Mouse (Mus musculus): ENCODE data around the gene Olfr1341. TPM values are rescaled to one million over a fixed set of nuclear protein-coding genes. Genes with fewer than 3 reads are reported as not detected.

Olfr1341 gene
- polyA plus RNA-seq (2017; shearing (Covaris generic)): not detected

GRCm38 (mm10) chr4:118703223-118703622 lies at the start of gene Olfr1341:
TSS of gene Olfr1341 (plus strand) at chr4:118703523.

GRCm38 (mm10) chr4:118658652-118659051 lies 44.7 kb upstream of the Olfr1341 start, which contains the start of gene Olfr62:
TSS of gene Olfr62 (plus strand) at chr4:118658952.

GRCm38 (mm10) chr4:118692412-118692973 lies 10.8 kb upstream of the Olfr1341 start, which contains the start of gene Olfr1342:
TSS of gene Olfr1342 (minus strand) at chr4:118692756.

GRCm38 (mm10) chr4:118719838-118720237 lies 16.5 kb downstream of the Olfr1341 start, which contains the start of gene Olfr1340:
TSS of gene Olfr1340 (plus strand) at chr4:118720138.

GRCm38 (mm10) chr4:118731875-118732274 lies 28.6 kb downstream of the Olfr1341 start, which contains the start of gene Olfr1339:
TSS of gene Olfr1339 (plus strand) at chr4:118732175.

GRCm38 (mm10) chr4:118758637-118759036 lies 55.3 kb downstream of the Olfr1341 start, which contains the start of gene Olfr1338:
TSS of gene Olfr1338 (minus strand) at chr4:118758737.

Other genes starting within 250 kb of the Olfr1341 start
- not detected for gene Mpl, start 246.0 kb upstream of the Olfr1341 start, polyA plus RNA-seq (2017; shearing (Covaris generic))
- not detected for gene Tie1, start 213.5 kb upstream of the Olfr1341 start, polyA plus RNA-seq (2017; shearing (Covaris generic))
- gene 2610528J11Rik, start 176.5 kb upstream of the Olfr1341 start, polyA plus RNA-seq (2017; shearing (Covaris generic)): not detected
- not detected for gene Tmem125, start 159.5 kb upstream of the Olfr1341 start, polyA plus RNA-seq (2017; shearing (Covaris generic))
- gene Cfap57, start 82.7 kb upstream of the Olfr1341 start, polyA plus RNA-seq (2017; shearing (Covaris generic)): not detected
- gene Ebna1bp2, start 82.7 kb upstream of the Olfr1341 start, polyA plus RNA-seq (2017; shearing (Covaris generic)): 183 TPM
- gene Olfr62, start 44.6 kb upstream of the Olfr1341 start, polyA plus RNA-seq (2017; shearing (Covaris generic)): not detected
- not detected for gene Olfr1342, start 10.8 kb upstream of the Olfr1341 start, polyA plus RNA-seq (2017; shearing (Covaris generic))
- not detected for gene Olfr1340, start 16.6 kb downstream of the Olfr1341 start, polyA plus RNA-seq (2017; shearing (Covaris generic))
- gene Olfr1339, start 28.7 kb downstream of the Olfr1341 start, polyA plus RNA-seq (2017; shearing (Covaris generic)): not detected
- not detected for gene Olfr1338, start 55.2 kb downstream of the Olfr1341 start, polyA plus RNA-seq (2017; shearing (Covaris generic))
- not detected for gene Olfr1337, start 79.1 kb downstream of the Olfr1341 start, polyA plus RNA-seq (2017; shearing (Covaris generic))
- gene Olfr1335, start 106.4 kb downstream of the Olfr1341 start, polyA plus RNA-seq (2017; shearing (Covaris generic)): not detected
- gene Olfr1333, start 132.8 kb downstream of the Olfr1341 start, polyA plus RNA-seq (2017; shearing (Covaris generic)): not detected
- not detected for gene Olfr1331, start 161.1 kb downstream of the Olfr1341 start, polyA plus RNA-seq (2017; shearing (Covaris generic))
- gene Olfr1330, start 185.1 kb downstream of the Olfr1341 start, polyA plus RNA-seq (2017; shearing (Covaris generic)): 0.06 TPM
- not detected for gene Olfr1329, start 213.9 kb downstream of the Olfr1341 start, polyA plus RNA-seq (2017; shearing (Covaris generic))
- not detected for gene Olfr1328, start 235.1 kb downstream of the Olfr1341 start, polyA plus RNA-seq (2017; shearing (Covaris generic))